Mouse (Mus musculus) kidney, embryonic 15.5 days (tissue): ENCODE data around the gene Gpcpd1. TPM values are rescaled to one million over a fixed set of nuclear protein-coding genes. Genes with fewer than 3 reads are reported as not detected.

Experiments
- ATAC-seq: fragments of 200-750 bp; cut with Nextera tagmentation; replicated peaks from 2 replicates; pipeline ENCODE4 v1.8.0; 2017; ENCODE audit warnings: moderate TSS enrichment; ENCODE audit not compliant: low FRiP score
- H3K27ac ChIP-seq: fragments of 300-500 bp; sonication (generic); 2 replicates; pipeline ENCODE4 v1.5.1; 2015; ENCODE audit warnings: mild to moderate bottlenecking, inconsistent platforms
- H3K27me3 ChIP-seq: fragments of 300-500 bp; sonication (generic); 2 replicates; pipeline ENCODE4 v1.6.1; 2015; ENCODE audit warnings: inconsistent platforms
- H3K36me3 ChIP-seq: fragments of 300-500 bp; sonication (generic); 2 replicates; pipeline ENCODE4 v1.6.1; 2015; ENCODE audit warnings: inconsistent platforms
- H3K4me1 ChIP-seq: fragments of 300-500 bp; sonication (generic); 2 replicates; pipeline ENCODE4 v1.6.1; 2015; ENCODE audit warnings: inconsistent platforms
- H3K4me2 ChIP-seq: fragments of 300-500 bp; sonication (generic); 2 replicates; pipeline ENCODE4 v1.6.1; 2015; ENCODE audit warnings: moderate library complexity, mild to moderate bottlenecking, inconsistent platforms
- H3K4me3 ChIP-seq: fragments of 300-500 bp; sonication (generic); replicated peaks from 2 replicates; pipeline ENCODE4 v1.5.1; 2015; ENCODE audit warnings: mild to moderate bottlenecking, inconsistent platforms
- H3K9ac ChIP-seq: fragments of 300-500 bp; sonication (generic); 2 replicates; pipeline ENCODE4 v1.6.1; 2015; ENCODE audit warnings: mild to moderate bottlenecking, inconsistent platforms
- H3K9me3 ChIP-seq: fragments of 300-500 bp; sonication (generic); replicated peaks from 2 replicates; pipeline ENCODE4 v1.6.1; 2016; ENCODE audit warnings: inconsistent platforms
- WGBS: fragments of 180-500 bp; shearing (Covaris S2); methylation state at CpG from one replicate; pipeline ENCODE4 v1.1.7; 2015; ENCODE audit warnings: mixed read lengths; 5-methylcytosine and 5-hydroxymethylcytosine counted together
- polyA plus RNA-seq: library from polyadenylated mRNA; unstranded; fragments of >200 nt; fragmentation: Nextera tagmentation; extraction: Ambion mirVana; gene quantifications from 2 replicates; pipeline ENCODE4 v1.2.1, GENCODE M21; 2015

The Gpcpd1 gene
- polyA plus RNA-seq, 1 experiment from 2014 or later: 33.6 TPM

GRCm38 (mm10) chr2:132514353-132514752 is 73.2 kb downstream of the Gpcpd1 start:
- Histone ChIP-seq H3K9ac (no peak overlapping the region), H3K9me3 (no peaks in the 10 kb centered on the region), H3K4me2 (no peak overlapping the region), H3K4me3 (no peak overlapping the region), H3K27me3 (no peaks in the 10 kb centered on the region), H3K27ac (no peak overlapping the region), H3K36me3 (no peaks in the 10 kb centered on the region), H3K4me1 (no peaks in the 10 kb centered on the region)
- 59% methylated on average over 6 of the region's 6 CpGs for WGBS
- no peak for ATAC-seq

DNA sequence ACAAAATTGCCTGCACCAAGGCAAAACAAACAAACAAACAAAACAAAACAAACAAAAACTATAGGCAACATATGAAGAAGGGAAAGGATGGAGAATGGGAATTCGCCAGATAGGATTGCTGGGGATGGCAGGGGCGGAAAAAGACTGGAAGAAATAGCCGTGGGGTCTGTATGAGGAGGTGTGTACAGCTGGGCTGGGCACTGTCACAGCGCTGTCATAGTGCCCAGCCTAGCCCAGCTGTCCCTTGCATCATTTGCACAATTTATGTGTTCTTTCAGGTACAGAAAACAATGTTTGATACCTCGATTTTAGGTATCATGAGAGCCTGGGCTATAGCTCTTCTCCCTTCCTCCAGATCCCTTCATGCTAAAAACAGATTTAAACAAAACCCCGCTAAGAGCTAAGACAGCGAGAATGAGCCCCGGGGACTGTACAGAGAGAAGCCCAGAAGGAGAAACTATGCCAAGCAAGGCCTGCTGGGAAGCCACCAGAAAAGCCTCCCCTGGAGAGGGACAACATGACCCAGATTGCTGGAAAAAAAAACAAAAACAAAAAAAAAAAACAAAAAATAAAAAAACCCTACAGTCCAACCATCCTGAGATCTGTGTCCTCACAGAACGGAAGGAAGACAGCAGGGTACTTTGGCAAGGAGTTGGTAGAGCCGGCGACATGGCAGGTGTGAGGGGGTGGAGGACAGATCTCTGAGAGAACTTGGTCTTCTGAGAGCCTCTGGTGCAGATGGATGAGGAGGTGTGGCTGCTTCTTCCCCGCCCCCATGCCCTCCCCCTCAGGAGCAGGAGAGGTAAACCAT is 74.0 kb downstream of the Gpcpd1 start:
- no peaks in the 10 kb centered on the region for H3K36me3 ChIP-seq
- no peak overlapping the region for H3K9ac ChIP-seq
- 74% methylated on average over 12 of the region's 12 CpGs for WGBS
- no peaks in the 10 kb centered on the region for H3K9me3 ChIP-seq
- no peaks in the 10 kb centered on the region for H3K4me1 ChIP-seq
- no peak for ATAC-seq
- H3K27me3 ChIP-seq: no peaks in the 10 kb centered on the region
- H3K4me2 ChIP-seq: no peak overlapping the region
- H3K4me3 ChIP-seq: no peak overlapping the region
- no peak overlapping the region for H3K27ac ChIP-seq

DNA sequence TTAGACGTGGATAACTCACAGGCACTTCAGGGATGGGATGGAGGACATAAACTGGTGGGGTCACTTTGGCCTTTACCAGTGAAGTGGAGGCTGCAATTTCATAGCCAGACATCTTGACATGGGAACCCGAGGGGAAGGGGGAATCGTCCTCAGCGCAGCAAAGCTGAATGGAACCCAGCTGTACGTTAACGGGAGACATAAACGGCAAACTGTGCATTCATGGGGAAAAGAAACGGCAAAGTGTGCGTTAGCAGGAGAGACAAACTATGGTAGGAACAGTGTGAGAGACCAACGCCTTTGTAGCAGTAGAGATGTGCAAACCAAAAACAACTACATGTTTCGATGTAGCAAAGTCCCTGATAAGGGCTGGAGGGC is 74.6 kb downstream of the Gpcpd1 start:
- Histone ChIP-seq H3K4me3 (no peak overlapping the region), H3K4me1 (no peaks in the 10 kb centered on the region), H3K27me3 (no peaks in the 10 kb centered on the region), H3K36me3 (no peaks in the 10 kb centered on the region), H3K9me3 (no peaks in the 10 kb centered on the region), H3K4me2 (no peak overlapping the region), H3K27ac (no peak overlapping the region), H3K9ac (no peak overlapping the region)
- WGBS: 74% methylated on average over 11 of the region's 11 CpGs
- ATAC-seq: no peak

GRCm38 (mm10) chr2:132512051-132512976 is 75.2 kb downstream of the Gpcpd1 start:
- H3K27ac ChIP-seq: no peak overlapping the region
- no peak overlapping the region for H3K9ac ChIP-seq
- no peak overlapping the region for H3K4me2 ChIP-seq
- no peaks in the 10 kb centered on the region for H3K36me3 ChIP-seq
- H3K27me3 ChIP-seq: no peaks in the 10 kb centered on the region
- no peaks in the 10 kb centered on the region for H3K4me1 ChIP-seq
- 44% methylated on average over 19 of the region's 19 CpGs for WGBS
- no peak overlapping the region for H3K4me3 ChIP-seq
- no peaks in the 10 kb centered on the region for H3K9me3 ChIP-seq
- ATAC-seq: 0 out of 2 replicates have a peak, but pooled peaks have one; percentile 20

DNA sequence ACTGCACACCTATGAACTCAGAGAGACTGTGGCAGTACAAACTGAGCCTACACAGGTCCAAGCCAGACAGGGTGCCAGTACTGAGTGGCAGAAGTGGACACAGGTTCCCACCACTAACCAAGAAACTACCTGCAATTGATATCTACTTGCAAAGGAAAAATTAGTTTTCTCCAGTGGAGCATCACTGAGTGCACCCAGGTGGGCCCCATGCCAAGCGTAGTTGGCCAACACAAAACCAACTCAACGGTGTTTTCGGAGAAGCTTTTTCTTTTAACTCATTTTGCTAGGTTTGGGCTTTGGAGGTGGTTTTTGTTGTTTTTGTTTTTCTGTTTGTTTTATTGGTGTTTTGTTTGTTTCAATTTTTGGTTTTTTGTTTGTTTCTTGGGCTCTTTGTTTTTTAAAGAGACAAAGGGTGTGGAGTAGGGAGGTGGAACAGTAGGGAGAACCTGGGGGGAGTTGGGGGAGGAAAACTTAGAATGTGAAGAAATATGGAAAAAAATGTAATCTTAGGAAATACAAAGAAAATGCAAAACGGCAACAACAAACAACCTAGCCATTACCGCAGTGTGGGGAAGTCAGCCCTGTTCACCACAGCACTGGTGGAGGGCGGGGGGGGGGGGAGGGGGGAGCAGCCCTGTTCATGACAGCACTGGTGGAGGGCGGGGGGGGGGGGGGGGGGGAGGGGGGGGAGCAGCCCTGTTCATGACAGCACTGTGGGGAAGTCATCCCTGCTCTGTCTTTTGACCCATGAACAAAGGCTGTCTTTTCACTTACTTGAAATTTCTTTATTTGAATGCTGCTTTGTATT is 76.3 kb downstream of the Gpcpd1 start:
- no peaks in the 10 kb centered on the region for H3K27me3 ChIP-seq
- no peaks in the 10 kb centered on the region for H3K4me1 ChIP-seq
- no peak overlapping the region for H3K4me3 ChIP-seq
- no peaks in the 10 kb centered on the region for H3K9me3 ChIP-seq
- H3K27ac ChIP-seq: no peak overlapping the region
- WGBS: 86% methylated on average over 5 of the region's 7 CpGs
- no peak for ATAC-seq
- no peaks in the 10 kb centered on the region for H3K36me3 ChIP-seq
- no peak overlapping the region for H3K9ac ChIP-seq
- H3K4me2 ChIP-seq: no peak overlapping the region

DNA sequence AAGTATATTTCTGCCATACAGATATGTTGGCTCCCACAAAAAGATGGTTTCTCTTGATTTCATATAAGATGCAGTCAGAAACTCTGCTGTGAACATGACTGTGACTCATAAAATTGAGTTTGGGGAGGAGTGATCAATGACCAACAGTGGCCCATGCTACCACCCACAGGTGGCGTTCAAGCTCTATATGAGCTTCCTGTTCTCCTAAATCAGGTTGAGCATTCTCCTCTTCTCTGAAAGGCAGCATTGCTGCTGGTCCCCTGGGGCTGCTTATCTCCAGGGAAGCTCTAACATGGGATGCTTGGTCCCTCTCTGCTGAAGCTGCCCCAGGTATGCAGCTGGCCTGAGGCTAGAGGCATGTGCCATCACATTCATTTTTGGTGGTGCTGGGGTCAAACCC is 77.8 kb downstream of the Gpcpd1 start:
- no peaks in the 10 kb centered on the region for H3K36me3 ChIP-seq
- H3K27ac ChIP-seq: no peak overlapping the region
- no peak for ATAC-seq

GRCm38 (mm10) chr2:132509261-132509660 is 78.3 kb downstream of the Gpcpd1 start:
- Histone ChIP-seq H3K9me3 (no peaks in the 10 kb centered on the region), H3K36me3 (no peaks in the 10 kb centered on the region), H3K9ac (no peak overlapping the region), H3K4me3 (no peak overlapping the region), H3K27ac (no peak overlapping the region), H3K4me1 (no peaks in the 10 kb centered on the region), H3K4me2 (no peak overlapping the region), H3K27me3 (no peaks in the 10 kb centered on the region)
- WGBS: 74% methylated on average over 9 of the region's 9 CpGs
- no peak for ATAC-seq

More for the DNA sequence above, 77.8 kb downstream of the Gpcpd1 start:
- Histone ChIP-seq H3K9ac (no peak overlapping the region), H3K27me3 (no peaks in the 10 kb centered on the region), H3K4me2 (no peak overlapping the region), H3K4me1 (no peaks in the 10 kb centered on the region), H3K9me3 (no peaks in the 10 kb centered on the region), H3K4me3 (no peak overlapping the region)
- WGBS: 68% methylated on average over 1 of the region's 1 CpGs

- WGBS: 60% methylated on average over 6 of the region's 6 CpGs
Observed at GRCm38 (mm10) chr2:132507521-132507920, 80.0 kb downstream of the Gpcpd1 start.

GRCm38 (mm10) chr2:132507091-132507490 is 80.4 kb downstream of the Gpcpd1 start:
- Histone ChIP-seq H3K4me2 (no peak overlapping the region), H3K4me3 (no peak overlapping the region), H3K9ac (no peak overlapping the region), H3K9me3 (no peaks in the 10 kb centered on the region), H3K27me3 (no peaks in the 10 kb centered on the region), H3K27ac (no peak overlapping the region), H3K4me1 (no peaks in the 10 kb centered on the region), H3K36me3 (no peaks in the 10 kb centered on the region)
- no peak for ATAC-seq
- WGBS: 49% methylated on average over 14 of the region's 14 CpGs

More at GRCm38 (mm10) chr2:132507521-132507920, 80.0 kb downstream of the Gpcpd1 start:
- H3K9ac ChIP-seq: no peak overlapping the region
- no peak for ATAC-seq
- no peak overlapping the region for H3K4me2 ChIP-seq
- no peaks in the 10 kb centered on the region for H3K36me3 ChIP-seq
- no peak overlapping the region for H3K27ac ChIP-seq
- no peaks in the 10 kb centered on the region for H3K9me3 ChIP-seq
- H3K4me1 ChIP-seq: no peaks in the 10 kb centered on the region
- no peaks in the 10 kb centered on the region for H3K27me3 ChIP-seq
- H3K4me3 ChIP-seq: no peak overlapping the region

GRCm38 (mm10) chr2:132505828-132506227 is 81.7 kb downstream of the Gpcpd1 start:
- Histone ChIP-seq H3K9me3 (no peaks in the 10 kb centered on the region), H3K9ac (no peak overlapping the region), H3K27me3 (no peaks in the 10 kb centered on the region), H3K27ac (no peak overlapping the region), H3K36me3 (no peaks in the 10 kb centered on the region), H3K4me3 (no peak overlapping the region), H3K4me1 (no peaks in the 10 kb centered on the region), H3K4me2 (no peak overlapping the region)
- no peak for ATAC-seq
- 92% methylated on average over 6 of the region's 6 CpGs for WGBS

- ATAC-seq: no peak
- WGBS: 78% methylated on average over 3 of the region's 3 CpGs
- Histone ChIP-seq H3K9me3 (no peaks in the 10 kb centered on the region), H3K4me1 (no peaks in the 10 kb centered on the region), H3K27ac (no peak overlapping the region), H3K27me3 (no peaks in the 10 kb centered on the region), H3K36me3 (no peaks in the 10 kb centered on the region), H3K4me2 (no peak overlapping the region), H3K9ac (no peak overlapping the region), H3K4me3 (no peak overlapping the region)
Observed at GRCm38 (mm10) chr2:132498344-132498743, 89.2 kb downstream of the Gpcpd1 start.
